Mouse (Mus musculus): ENCODE results near the gene Cd5.

Cd5 gene

DNA sequence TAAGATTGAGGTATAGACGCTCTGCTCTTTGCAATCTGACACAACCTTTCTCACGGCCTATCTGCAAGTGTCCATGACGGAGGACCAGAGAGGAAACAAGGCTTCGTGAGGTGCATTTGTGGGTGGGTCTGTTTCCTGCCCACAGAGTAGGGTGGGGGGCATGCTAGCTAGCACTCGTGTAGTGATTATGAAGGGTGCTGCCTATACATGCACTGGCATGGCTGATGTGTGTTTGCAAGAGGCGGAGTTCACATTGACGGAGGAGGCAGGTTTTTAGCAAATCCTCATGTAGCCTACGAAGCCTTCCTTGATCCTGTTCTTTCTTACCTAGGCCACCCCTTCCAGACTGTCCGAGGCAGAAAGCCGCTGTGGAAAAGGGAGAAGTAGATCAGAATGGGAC is 8.9 kb downstream of the Cd5 start:
- peak; percentile 63 for DNase-seq (ENCODE audit: low read depth)

DNA sequence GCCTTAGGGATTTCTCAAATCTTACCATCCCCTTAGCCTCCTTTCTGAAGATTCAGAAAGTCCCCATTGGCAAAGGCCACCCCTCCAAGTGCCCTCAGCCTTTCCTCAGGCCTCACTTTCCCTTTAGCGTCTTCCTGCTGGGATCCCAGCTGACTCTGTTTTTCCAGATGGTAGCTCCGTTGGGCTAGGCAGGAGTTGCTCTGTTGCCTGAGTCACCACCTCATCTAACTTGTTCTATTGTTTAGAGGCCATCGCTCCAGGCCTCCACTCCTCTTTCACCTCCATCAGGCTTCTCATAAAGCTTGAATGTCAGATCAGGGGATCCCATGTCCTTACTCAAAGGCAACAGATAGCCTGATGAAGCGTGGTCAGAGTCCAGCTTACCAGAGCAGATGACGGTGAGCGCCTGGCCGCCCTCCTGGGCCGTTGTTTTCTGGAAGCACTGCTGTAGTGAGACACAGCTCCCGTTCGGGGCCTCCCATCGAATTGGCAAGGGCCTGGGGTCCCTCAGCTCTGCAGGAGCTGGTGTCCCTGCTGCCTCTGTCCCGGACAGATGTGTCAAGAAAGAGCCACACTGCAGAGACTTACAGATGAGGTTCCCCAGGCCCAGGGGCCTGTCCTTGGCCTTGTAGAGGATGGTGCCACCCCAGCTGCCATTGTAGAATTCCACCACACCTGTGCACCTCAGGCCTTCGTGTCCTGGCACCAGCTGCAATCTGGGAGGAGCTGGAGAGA is 14.0 kb downstream of the Cd5 start:
- no peak for DNase-seq (ENCODE audit: low read depth)

DNA sequence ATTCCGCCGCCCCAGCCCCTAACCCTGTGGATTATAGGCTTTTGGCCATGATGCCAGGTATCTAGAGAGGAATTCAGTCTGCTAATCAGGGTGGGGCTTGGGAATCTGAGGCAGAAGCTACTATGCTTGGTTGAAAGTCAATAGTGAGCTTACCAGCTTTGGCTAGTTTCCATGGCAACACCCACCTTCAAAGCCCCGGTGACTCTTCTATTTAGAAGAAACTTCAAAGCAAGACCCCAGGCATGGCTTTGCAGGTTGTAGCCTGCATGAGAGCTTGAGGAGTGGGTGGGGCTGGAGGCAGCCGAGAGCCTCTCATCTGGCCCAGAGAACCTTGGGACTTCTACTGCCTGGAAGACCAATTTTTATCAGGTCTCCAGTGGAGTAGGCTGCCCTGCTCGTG is 15.2 kb downstream of the Cd5 start:
- DNase-seq (ENCODE audit: low read depth) = peak; percentile 64

DNA sequence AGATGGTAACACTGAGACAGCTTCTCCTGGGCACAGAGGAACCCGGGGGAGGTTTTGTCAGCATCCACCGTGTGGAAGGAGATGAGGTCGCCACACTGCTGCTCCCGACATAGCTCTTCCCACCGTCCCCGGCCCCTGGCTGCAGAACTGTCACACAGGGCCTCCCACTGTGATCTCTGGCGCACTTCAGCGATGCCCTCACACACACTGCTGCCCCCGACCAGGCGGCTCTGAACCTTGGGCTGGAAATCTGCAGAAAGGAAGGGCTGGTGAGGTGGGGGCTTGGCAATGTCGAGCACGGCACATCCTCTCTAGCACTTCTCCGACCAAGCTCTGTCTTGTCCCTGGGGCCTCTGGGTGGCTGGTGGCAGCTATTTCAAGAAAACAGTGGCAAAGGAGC is 15.7 kb downstream of the Cd5 start:
- DNase-seq (ENCODE audit: low read depth) = peak; percentile 19

DNA sequence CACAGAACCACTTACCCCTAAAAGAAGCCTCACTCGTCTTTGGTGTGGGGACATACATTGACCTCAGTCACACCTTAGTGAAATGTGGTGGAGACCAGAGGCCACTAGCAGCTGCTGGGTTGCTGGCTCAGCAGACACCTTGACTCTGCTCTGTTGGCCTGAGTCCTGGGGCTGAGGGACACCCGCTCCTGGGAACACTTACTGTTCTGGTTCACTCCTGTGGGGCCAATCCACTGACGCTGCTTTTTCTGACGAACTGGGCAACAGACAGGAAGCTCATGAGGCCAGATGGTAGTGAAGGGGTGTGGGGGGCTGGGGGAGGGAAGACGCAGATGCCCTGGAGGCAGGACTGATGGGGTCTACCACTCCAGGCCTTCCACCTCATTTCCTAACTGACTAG is 17.7 kb downstream of the Cd5 start:
- peak; percentile 21 for DNase-seq (ENCODE audit: low read depth)

DNA sequence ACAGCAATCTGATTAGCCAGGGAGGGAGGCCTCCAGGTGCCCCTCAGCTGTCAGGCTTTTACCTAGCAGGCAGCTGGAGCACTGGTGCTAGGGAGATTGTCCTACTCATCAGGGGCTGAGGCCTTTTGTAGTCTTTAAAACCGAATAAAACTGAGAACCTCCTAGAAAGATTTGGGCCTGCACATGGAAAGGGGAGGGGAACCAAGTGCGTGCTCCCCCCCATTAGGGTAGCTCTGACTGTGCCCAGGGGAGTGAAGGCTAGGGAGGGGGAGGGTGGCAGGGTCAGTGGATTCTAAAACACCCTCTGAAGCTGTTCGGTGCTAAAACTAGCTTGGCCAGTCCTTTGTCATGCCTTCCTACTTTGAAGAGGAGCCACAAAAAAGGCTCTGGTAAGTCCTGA is 18.3 kb downstream of the Cd5 start:
- peak; percentile 19 for DNase-seq (ENCODE audit: low read depth)

DNA sequence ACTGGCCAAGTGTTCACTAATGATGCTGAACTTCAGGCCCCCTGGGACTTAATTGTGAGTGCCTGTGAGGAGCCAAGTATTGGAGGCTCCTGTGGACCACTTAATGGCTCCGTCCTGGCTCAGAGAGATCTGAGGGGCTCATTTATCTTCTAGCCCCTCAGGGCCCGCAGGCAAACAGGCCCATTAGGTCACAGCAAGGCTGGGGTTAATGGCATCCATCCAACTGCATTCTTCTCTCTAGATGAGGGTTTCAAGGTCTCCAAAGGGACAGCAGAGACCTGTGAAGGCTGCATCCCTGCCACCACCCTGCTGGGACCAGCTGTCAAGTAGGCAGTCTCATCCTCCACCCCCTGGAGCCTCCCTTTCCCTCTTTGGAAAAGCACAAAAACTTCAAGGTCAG is 19.1 kb downstream of the Cd5 start:
- peak; percentile 12 for DNase-seq (ENCODE audit: low read depth)

DNA sequence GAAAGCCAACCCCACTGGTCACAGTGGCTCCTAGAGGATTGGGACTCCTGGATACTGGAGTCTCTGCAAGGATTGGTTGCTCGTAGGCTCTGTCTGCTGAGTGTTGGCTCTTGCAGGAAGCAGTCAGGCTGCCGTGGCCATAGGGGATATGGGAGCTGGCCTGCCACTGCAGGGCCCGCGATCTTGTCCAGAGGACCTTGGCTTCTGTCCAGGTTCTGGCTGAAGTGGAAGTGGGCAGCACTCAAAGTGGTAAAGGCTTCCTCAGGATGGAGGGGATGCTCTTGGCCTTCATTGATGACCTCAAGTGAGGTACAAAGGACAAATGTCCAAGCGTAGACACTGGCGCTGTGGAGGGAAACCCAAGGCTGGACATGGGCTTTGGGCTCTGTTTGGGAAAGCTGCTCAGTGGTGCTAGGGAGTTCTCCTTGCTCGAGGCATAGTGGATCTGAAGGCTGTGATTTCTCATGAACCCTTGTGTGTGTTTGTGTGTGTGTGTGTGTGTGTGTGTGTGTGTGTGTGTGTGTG is 20.5 kb downstream of the Cd5 start:
- peak; percentile 19 for DNase-seq (ENCODE audit: low read depth)

DNA sequence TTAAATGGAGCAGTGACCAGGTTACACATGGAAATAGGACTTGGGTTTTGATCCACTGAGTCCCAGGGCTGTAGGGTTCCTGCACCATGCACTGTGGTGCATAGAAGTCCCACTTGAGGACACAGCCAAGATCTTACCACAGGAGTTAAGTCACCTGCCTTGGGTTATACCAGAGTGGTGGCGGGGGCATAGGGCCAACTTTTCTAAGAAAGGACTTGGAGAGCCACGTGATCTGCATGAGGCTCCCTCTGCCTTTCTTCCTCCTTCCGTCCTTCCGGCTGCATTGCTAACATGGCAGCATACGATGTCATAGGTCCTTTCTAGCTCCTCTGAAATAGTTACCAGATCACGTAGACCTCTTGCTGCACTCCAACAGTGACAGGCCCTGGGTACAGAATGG is 23.3 kb downstream of the Cd5 start:
- peak; percentile 61 for DNase-seq (ENCODE audit: low read depth)

DNA sequence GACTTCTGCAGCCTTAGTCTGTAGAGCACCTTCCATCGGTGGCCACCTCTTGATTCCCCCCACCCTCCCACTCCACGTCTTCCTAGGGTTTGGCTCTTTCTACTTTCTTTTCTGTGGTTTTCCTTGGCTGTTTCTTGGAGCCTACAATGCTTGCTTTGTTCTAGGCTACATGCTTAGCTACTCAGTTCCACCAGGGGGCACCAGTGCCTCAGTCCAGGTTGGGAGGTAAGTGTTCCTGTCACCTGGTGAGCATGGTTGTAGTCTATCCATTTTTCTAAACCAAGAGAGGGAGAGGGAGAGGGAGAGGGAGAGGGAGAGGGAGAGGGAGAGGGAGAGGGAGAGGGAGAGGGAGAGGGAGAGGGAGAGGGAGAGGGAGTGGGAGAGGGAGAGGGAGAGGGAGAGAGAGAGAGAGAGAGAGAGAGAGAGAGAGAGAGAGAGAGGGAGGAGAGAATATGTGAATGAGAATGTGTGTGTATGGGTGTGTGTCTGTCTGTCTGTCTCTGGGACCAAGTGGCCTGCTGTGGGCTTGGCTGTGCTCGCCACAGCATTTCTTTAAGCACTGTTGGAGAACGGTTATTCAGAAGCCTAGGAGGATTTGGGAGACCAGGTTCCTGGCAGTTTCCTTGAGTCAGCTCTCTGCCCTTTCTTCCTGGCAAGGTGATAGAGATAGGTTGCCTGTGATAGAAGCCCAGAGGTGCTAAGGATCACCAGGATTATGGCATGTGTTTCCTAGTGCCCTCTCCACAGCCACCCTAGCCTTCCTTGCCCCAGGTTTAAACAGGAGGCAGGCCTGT is 23.9 kb downstream of the Cd5 start:
- DNase-seq (ENCODE audit: low read depth) = peak; percentile 90

DNA sequence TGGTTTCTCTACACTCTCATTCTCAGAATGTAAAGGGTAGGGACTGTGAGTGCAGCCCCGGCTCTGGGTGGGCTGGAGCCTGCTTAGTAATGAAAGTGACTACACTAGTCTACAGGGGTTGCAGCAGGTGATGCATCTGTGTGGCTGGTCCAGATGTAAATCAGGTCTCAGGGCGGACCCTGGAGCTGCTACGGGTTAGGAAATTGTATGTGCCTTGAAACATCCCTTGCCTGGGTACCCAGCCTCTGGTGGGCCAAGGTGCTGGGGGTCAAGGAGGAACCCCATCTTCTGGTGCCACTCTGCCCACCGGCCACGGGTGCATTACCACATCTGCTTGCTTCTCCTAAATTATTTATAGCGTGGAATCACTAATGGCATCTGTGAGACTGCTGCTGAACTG is 24.6 kb downstream of the Cd5 start:
- DNase-seq (ENCODE audit: low read depth) = no peak

DNA sequence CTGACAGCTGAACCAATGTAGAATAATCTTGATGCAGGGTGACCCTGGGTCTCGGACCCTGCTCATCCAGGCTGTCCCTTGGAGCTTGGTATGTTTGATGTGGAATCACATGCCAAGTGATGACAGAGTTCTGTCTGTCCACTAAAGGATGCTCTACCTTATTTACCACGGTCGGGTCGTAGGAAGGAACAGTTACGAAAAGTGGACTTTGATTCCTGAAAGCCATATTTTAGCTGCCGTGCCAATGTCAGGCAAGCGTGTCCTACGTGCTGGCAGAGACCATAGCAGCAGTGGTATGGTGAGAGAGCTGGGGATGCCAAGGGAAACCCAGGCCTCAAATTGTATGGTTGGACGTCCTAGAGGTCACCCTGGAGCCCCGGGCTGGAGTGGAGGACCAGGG is 25.3 kb downstream of the Cd5 start:
- DNase-seq (ENCODE audit: low read depth) = no peak

DNA sequence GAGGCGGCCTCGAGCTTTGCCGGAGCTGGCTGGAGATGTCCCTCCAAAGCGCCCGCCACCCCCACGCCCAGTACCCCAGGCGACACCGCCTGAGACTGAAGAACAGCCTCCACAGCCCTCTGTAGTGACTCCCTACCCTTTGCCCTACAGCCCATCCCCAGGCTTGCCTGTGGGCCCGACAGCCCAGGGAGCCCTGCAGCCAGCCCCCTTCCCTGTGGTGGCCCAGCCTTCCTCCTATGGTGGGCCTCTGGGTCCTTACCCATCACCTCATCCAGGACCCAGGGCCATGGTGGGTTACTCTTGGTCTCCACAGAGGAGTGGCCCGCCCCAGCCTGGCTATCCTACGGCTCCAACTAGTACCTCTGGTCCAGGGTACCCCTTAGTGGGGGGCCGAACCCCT is 26.2 kb downstream of the Cd5 start:
- DNase-seq (ENCODE audit: low read depth) = no peak

DNA sequence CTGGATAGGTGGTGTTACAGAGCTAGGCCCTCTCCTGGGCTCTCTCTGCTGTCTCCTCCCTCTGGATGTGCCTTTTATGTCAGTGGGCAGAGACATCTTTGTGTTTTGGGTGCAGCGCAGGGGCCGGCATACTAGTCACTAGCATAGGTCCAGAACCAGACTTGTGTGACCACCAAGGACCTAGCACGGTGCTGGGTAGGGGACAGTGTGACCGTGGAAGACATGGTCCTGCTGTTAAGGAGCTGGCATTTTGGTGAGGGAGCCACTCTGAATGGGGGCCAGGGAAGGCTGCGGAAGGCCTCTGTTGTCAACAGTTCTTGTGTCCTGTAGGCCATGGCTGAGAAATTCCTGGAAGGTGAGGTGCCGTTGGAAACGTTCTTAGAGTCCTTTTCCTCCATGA is 26.6 kb downstream of the Cd5 start:
- no peak for DNase-seq (ENCODE audit: low read depth)

DNA sequence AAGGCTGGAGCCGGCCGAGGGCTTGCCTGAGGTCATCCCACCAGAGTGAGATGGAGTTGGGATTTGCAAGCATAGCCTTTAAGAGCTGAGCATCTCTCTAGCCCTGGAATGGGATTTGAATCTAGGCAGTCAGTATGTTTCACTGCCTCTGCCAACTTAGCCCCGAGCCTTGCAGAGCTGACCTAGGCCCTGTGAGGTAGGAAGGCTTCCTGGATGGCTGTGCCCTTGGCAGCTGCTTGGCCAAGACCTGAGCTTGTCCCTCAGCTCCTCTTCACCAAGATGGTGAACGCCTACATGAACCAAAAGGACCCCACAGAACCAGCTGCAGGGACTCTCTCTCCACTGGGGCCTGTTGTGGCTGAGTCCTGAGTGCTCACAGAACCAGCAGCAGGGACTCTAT is 28.1 kb downstream of the Cd5 start:
- no peak for DNase-seq (ENCODE audit: low read depth)

DNA sequence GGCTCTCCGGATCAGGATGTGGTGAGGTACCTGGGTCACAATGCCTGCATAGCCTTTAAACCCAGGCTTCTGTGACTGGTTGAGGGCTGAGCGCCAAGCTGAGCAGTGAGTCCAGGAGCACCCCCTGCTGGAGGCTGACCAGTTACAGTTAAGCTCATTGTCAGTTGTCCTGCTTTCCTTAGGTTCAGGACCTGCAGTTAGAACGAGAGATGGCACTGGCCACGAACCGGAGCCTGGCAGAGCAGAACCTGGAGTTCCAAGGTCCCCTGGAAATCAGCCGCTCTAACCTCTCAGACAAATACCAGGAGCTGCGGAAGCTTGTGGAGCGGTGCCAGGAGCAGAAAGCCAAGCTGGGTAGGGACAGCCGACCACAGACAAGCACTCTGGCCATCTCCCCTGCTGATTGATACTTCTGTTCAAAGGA is 28.7 kb downstream of the Cd5 start:
- DNase-seq (ENCODE audit: low read depth) = peak; percentile 83

DNA sequence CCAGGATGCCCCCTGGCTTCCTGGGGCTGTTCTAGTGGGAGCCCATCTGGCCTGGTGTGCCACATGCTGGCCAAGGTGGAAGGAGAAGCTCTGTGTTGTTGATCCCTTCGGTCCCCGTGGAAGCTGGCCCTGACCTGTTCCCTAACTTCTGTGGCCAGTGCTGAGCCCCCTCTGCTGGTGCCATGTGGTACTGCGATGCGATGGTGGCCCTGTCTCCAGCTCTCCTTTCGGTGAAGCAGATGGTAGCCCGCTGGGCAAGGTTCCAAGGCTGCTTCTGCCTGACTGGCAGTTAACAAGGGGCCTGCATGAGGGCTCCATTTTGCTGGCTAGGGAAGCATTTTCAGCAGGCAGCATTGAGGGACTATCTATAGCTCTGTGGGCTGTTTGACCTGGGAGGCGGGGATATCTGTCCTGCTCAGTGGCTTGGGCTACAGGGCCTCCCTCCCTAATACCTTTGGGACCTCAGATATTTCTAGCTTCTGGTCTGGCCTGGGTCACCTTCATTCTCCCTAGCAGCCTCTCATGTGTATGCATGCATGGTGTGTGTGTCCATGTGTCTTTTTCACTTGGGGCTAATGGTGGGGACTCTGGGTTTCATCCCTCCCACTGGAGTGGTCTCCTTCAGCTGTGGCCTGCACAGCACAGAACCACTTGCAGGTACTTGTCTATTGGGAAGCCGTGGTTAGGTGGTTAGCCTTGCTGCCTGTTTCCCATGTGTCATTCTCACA is 29.3 kb downstream of the Cd5 start:
- DNase-seq (ENCODE audit: low read depth) = peak; percentile 87

DNA sequence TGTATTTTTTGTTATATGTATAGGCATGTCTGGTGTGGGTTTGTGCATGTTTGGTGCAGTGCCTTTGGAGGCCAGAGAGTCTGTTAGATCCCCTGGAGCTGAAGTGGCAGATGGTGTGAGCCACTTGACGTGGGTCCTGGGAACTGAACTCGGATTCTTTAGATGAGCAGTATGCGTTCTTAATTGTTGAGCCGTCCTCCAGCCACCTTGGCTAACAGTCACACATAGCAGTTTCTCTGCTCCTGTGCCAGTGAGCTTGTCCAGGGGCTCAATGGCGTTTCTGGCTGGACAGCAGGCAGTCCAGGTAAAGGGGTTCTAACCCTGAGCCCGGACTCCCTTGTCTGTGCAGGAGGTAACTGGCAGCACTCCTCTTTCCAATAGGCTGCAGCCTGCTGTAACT is 29.9 kb downstream of the Cd5 start:
- DNase-seq (ENCODE audit: low read depth) = no peak

DNA sequence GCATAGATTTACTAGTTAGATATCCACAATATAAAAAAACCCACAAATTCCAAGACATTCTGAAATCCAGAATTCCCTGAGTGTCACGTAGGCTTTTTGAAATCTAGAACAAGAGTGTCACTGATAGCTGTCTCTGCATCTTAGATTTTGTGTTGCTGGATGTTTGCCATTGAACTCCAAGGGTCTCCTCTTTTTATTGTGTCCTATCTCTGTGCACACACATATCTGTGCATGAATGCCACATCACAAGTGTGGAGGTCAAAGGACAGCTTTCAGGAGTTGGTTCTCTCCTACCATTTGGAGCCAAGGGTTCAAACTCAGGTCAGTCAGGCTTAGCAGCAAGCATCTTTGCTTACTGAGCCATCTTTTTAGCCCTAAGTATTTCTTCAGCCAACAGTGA is 30.9 kb downstream of the Cd5 start:
- DNase-seq (ENCODE audit: low read depth) = no peak

DNA sequence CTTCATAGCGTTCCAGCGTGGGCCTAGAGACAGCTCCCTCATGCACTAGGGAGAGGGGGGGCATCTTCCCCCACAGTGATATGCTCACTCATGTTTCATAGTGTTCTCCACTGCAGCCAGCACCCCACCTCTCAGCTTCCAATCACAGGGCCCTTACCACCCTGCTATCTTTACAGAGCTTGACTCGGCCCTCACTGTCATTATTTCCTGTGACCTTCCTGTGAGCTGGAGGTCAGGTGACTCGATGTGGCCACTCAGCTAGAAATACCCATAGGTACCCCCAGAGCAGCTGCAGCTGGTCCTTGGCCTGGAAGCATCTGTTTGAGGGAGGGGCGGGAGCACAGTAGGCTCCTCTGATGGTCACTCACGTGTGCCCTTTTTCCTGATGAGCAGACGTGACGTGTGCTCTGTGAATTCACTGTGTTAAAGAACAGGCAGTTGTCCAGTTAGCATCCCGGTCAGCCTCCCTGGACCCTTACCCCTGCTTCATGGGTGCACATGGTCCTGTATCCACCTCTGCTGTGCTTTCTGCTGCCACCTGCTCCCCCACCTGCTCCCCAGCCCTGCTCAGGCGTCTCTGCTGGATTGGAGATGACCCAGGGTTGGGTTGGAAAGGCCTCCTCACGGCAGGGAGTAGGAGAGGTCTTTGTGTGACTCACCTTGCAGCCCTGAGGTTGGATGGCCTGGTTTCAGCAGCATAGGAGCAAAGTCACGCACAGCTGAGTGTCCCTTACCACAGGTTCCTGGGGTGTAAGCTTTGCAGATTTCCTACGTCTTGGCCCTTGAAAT is 31.5 kb downstream of the Cd5 start:
- no peak for DNase-seq (ENCODE audit: low read depth)

DNA sequence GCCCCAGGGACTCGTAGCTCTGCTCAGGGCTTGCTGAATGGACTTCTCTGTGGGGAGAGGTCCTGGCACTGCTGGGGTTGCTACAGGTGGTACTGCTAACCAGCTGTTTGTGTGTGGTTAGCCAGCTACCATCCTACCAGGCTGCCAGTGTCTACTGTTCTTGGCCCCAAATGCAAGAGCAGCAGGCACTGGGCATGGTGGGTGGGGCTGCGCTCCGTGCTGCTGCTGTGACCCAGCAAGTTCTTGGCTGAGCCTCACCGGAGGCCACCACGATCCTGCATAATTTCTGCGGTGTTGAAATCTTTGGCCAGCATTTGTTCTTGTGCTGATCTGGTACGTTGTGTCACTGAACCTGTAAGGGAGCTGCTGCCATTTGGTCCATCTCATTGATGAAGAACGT is 35.3 kb downstream of the Cd5 start:
- no peak for DNase-seq (ENCODE audit: low read depth)

DNA sequence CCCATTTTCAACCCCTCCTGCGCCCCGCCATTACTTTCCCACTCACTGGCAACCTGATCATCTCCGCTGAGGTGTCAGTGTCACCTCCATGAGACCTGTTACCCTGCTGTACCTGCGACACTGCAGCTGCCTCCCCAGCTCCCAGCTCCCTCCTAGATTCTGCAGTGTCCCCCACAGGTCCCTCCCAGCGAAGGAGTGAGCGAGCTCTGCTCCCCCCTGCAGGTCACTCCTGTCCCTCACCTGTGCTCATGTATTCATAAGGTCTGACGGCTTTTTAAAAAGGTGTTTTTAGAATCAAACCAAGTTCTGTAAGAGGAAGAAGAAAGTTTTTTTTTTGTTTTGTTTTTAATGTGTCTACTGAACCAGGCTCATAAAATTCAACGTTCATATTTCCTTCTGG is 36.7 kb downstream of the Cd5 start:
- DNase-seq (ENCODE audit: low read depth) = no peak

All from naive thymus-derived CD4-positive, alpha-beta T cell, adult 2 months (primary cell).